Mouse (Mus musculus) cerebellum, adult 18-20 months (tissue): ENCODE data around the gene Rab9.

Experiments used
- DNase-seq, 2 experiments: peaks; one replicate each; pipeline ENCODE4 v3.0.0; 2021

Rab9 gene

GRCm38 (mm10) chrX:166444552-166444951 is 35.1 kb downstream of the Rab9 start:
- DNase-seq: no peak

GRCm38 (mm10) chrX:166440616-166441063 is 39.0 kb downstream of the Rab9 start, which contains the start of gene Ofd1:
Ofd1 (minus strand) TSS chrX:166440704.
- DNase-seq: peak; percentile 90 to 92

GRCm38 (mm10) chrX:166440036-166440615 is 39.5 kb downstream of the Rab9 start, which contains the start of gene Trappc2:
Trappc2 (plus strand) TSS chrX:166440574.
- DNase-seq: peak; percentile 37 to 54

- DNase-seq: no peak
Measured at GRCm38 (mm10) chrX:166434812-166435211, 44.9 kb downstream of the Rab9 start.

GRCm38 (mm10) chrX:166416196-166416595 is 63.5 kb downstream of the Rab9 start:
- DNase-seq: peak; percentile 53 to 56

- no peak for DNase-seq
Measured at GRCm38 (mm10) chrX:166407865-166408264, 71.8 kb downstream of the Rab9 start.
